Mouse (Mus musculus): Measurements from ENCODE around the gene Jam2. TPM values are rescaled to one million over a fixed set of nuclear protein-coding genes. Genes with fewer than 3 reads are reported as not detected.

Jam2 gene
- under 1 TPM in 1 of 3 experiments, not detected in 2; 0.21 TPM for polyA plus RNA-seq (2017; shearing (Covaris generic))

GRCm38 (mm10) chr16:84774003-84774703 is at the start of gene Jam2:
TSS of gene Jam2 (plus strand) at chr16:84774123.
- ATAC-seq = peak; percentile 62

DNA sequence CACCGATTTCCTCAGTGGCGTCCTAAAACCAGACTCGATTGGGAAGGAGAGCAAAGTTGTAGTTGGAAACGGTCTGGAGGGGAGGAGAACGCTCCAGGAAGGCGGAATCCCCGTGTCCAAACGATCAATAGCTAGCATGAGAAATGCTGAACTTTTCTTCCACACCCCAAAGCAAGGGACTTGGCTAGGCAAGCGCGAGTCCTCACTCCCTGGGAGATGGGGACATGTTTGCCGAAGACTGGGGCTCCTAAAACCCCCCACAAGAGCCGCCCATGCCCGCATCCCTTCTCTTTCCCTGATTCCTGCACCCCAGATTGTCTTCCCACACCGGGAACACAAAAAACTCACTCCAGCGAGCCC is 39.1 kb upstream of the Jam2 start:
- peak; percentile 19 for ATAC-seq

DNA sequence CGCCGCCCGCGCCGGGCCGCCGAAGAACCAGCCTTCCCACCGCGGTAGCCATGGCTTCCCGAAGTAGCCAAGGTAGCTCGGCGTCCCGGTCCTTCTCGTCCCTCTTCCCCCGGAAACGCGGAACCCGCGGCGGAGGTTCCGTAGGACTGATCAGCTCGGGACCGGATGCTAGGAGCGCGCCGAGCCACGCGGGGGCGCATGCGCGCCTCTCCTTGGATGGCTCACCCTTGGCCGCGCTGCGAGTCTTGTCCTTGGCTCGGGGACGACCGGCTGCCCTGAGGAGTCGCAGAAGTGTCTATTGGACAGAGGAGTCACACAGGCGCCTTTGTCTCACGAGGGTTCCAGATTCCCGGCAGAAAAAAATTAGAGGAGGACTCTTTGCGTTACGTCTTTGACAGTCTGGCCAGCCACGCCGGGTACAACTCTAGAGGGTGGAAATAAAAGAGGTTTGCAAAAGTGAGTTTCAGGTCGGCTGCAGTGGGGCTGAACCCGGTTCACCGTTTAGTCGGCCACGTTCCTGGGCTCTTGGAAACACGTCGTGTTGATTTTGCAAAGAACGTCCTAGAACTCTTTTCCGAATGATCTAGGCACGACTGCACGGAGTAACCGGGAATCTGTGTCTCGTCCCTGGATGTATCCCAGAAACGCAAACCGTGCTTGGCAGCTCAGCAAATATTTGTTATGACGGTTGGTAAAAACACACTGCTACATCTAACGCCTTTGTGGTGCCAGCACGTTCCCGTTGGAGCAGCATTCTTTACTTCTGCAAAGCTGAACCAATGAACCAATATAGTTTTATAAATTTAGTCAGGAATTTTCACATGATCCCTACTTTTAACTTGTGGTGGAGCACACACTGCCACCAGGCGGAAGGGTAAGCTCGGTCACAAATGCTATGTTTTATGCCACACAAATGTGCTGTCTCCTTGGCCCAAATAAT is 38.5 kb upstream of the Jam2 start, which contains the start of gene Mrpl39:
TSS of gene Mrpl39 (minus strand) at position 577 of the 940 bp plus-strand sequence.
- peak; percentile 95 for ATAC-seq

DNA sequence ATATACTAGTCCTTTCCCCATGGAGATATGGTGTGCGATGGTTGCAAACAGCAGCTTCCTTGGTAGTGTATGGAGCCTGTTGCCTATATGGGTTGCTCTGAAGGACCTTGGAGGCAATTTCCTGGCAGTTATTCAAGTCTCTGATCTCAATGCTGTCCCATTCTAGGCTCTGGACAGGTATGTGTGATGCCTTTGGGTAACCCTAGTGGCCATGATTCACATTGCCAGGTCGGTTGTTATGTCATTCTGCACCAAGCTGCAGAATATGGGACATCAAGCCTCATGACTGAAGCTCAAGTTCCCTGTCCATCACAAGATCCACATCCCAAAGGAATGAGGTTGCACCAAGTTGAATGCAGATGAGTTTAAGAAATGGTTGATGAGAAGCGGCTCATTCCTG is 36.6 kb upstream of the Jam2 start:
- no peak for ATAC-seq

- ATAC-seq = no peak
Measured at GRCm38 (mm10) chr16:84744703-84745490, 29.0 kb upstream of the Jam2 start.

DNA sequence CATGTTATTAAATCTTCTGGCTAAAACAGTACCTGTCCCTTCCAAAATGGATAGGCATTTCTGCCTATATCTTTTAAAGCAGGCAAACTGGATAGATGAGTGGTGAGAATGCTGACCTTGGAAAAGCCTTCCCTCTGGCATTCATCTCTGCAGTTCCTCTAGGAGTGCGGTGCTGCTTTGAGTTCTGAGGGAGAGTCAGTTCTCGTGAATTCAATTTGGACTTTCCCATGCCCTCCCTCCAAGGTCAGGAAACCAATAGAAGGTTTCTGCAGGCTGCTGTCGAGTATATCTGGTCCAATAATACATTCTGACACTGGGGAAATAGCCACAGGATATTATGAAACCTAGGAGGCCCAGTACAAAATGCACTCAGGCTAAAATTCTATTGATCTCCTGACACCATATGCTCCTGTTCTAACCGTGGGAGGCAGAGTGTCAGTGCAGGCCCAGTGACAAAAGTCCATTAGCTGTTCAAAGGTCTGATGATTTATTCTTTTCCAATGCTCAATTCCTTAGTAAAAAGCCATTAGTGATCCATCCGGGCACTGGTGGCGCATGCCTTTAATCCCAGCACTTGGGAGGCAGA is 28.1 kb upstream of the Jam2 start:
- ATAC-seq = no peak

- no peak for ATAC-seq
Measured at GRCm38 (mm10) chr16:84767956-84768355, 6.0 kb upstream of the Jam2 start.

GRCm38 (mm10) chr16:84769182-84769581 is 4.7 kb upstream of the Jam2 start:
- no peak for ATAC-seq

DNA sequence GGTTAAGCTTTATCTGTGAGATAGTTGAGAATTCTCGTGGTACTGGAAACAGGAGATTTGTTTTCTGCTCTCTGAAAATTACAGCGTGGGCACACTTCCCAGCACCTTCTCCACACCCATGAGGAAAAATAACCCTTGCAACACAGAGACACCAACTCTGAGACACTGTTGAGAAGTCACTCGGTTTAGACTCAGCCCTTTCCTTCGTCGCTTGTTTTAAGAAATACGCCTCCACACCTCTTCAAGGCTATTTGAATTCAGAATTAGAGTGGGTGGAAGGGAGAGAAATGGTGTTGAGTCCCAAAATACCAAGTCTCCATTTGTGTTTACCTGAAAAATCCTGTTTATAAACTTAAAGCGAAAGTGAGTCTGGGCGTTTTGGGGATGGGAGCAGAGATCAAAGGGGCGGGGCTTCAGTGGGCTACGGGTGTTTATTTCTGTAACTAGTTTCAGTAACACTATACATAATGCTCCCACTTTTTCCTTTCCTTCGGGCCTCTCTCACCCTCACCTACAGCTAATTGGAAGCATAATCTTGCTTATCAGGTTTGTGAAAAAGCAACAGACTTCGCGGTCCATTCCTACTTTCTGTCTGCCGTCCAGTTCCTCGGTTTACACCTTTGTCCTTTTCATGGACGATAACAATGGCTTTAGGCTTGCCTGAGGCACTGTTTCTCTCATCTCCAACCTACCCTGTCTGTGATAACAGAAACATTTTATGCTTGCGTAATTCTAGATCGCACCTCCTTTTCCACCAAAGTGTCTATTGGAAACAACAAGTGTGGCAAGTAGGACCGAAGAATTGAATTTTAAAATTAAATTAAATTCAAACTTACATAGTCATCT is 4.1 kb upstream of the Jam2 start:
- no peak for ATAC-seq

GRCm38 (mm10) chr16:84770891-84771290 is 3.0 kb upstream of the Jam2 start:
- ATAC-seq = no peak

DNA sequence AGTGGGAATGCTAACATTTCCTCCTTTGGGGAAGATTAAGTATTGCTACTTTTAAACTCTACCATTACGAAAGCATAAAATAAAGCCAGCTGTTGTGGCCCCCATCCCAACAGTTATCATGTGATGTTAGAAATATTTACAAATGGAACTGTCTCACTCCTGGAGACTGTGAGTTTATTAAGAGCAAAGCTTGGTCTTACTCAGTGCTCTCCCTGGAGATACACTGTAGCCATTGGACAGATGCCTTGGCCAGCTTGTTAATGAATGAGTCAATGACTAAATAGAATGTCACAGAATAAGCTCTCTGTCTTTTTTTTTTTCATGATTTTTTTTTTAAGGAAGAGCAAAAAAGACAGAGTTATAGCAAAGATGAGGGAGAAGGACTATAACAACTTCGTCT is 2.5 kb upstream of the Jam2 start:
- ATAC-seq = no peak

GRCm38 (mm10) chr16:84772496-84773267 is 1.2 kb upstream of the Jam2 start:
- no peak for ATAC-seq

- ATAC-seq = no peak
Measured at GRCm38 (mm10) chr16:84773268-84773861, 558 bp upstream of the Jam2 start.

- peak; percentile 18 for ATAC-seq
Measured at GRCm38 (mm10) chr16:84774761-84775231, 873 bp downstream of the Jam2 start.

GRCm38 (mm10) chr16:84775356-84775755 is 1.4 kb downstream of the Jam2 start:
- ATAC-seq = no peak

DNA sequence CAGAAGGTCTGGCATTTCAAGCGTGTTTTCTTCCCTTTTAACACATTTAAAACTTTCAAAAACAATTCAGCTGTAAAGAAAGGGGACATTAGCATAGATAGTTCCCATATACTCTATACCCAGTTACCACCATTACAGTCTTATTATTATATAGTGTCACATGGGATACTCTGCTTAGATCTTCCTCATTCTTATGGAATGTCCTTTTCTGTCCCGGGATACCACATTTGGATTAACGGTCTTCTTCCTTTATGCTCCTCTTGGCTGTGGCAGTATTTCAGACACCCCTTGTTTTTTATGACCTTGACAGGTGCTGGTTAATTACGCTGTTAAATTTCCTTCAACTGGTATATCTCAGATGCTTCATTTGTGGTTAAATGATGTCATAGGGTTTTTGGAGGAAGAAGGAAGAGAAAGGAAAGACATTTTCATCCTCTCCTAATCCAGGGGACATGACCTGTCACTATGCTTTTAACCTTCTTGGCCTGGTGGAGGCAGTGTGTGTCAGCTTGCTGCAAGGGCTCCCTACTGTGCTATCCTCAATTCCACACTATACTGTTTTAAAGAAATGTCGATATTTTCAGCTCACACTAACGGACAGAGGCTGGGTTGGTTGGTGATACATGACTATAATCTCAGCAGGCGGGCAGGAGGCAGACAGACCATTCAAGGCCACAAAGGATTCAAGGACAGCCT is 2.3 kb downstream of the Jam2 start:
- no peak for ATAC-seq

GRCm38 (mm10) chr16:84778431-84778830 is 4.5 kb downstream of the Jam2 start:
- ATAC-seq = no peak

- ATAC-seq = no peak
Measured at GRCm38 (mm10) chr16:84778861-84779630, 5.1 kb downstream of the Jam2 start.

GRCm38 (mm10) chr16:84779718-84780117 is 5.8 kb downstream of the Jam2 start:
- no peak for ATAC-seq
